Mouse (Mus musculus): ENCODE measurements around the gene Ddx19a. TPM values are rescaled to one million over a fixed set of nuclear protein-coding genes. Genes with fewer than 3 reads are reported as not detected.
"Not testable (repeated sequence)": the region's sequence is repeated elsewhere in the genome, so short reads cannot be mapped to it uniquely, and the experiment has no call there.

Ddx19a gene
- polyA plus RNA-seq, 1 experiment from 2014 or later: 23.7 TPM

DNA sequence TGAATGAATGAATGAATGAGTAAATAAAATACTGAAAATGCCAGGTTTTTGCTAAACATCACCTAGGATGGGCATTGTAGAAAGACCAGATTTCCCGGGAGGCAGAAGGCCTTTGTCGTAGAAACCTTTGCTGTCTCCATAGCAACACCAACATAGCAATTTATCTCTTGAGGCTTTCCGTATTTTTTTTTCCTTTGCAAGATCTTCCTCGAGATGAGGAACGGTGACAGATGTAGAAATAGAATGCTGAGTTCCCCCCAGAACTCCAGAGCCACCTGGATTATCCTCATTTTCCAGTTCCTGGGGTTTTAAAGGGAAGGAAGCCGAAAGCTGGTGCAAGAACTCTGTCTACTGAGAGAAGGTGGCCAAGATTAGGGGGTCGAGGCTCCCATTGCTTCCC lies 32.9 kb downstream of the Ddx19a start:
- Histone ChIP-seq H3K4me3 (no peak overlapping the region), H3K9me3 (no peaks in the 10 kb centered on the region), H3K4me1 (peaks cover 1% of the 10 kb centered on the region; the same call in 1 of the 2 replicates), H3K27me3 (replicated peaks; ENCODE audit: low read depth, poor library complexity, severe bottlenecking) (no peaks in the 10 kb centered on the region), H3K27ac (replicated peaks) (no peak overlapping the region), H3K36me3 (replicated peaks) (peaks cover 88% of the 10 kb centered on the region)
- DNase-seq (ENCODE audit: low spot score): no peak
- WGBS: 87% methylated on average over 7 of the region's 7 CpGs

DNA sequence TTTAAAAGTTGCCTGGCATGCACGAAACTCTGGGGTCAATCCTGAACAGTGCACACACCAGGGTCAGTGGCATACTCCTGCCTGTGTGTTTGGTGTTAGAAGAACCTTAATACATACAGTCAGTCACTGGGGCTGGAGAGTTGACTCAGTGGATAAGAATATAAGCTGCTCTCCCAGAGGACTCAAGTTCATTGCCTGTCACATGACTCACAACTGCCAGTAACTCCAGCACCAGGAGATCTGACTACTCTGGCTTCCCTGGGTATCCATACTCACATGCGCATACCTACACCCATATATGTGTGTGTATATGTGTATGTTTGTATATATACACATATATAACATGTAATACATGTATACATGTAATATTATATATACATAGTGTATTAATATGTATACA lies 34.5 kb downstream of the Ddx19a start:
- peaks cover 89% of the 10 kb centered on the region for H3K36me3 ChIP-seq (replicated peaks)
- DNase-seq (ENCODE audit: low spot score): no peak
- no peaks in the 10 kb centered on the region for H3K27me3 ChIP-seq (replicated peaks; ENCODE audit: low read depth, poor library complexity, severe bottlenecking)
- no peak overlapping the region for H3K4me3 ChIP-seq
- H3K9me3 ChIP-seq: no peaks in the 10 kb centered on the region
- 91% methylated on average over 2 of the region's 2 CpGs for WGBS
- H3K27ac ChIP-seq (replicated peaks): no peak overlapping the region
- H3K4me1 ChIP-seq: no peaks in the 10 kb centered on the region

DNA sequence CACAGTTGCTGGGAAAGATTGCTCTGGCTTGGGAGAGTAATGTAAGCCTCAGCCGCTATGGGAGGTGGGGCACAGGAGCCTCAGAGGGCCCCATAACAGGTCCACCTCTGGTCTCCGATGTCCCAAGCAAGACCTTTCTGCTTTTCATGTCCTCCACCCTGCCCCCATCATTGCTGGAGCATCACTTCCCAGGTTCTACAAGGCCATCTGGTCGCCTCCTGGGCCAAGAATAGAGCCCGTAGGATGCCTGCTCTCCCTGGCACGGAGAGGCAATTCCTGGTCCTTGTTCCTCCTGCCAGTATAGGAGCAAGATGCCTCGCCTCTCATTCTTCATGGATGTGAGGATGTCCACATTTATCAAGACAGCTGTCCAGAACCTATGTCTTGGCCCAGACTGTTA lies 37.7 kb downstream of the Ddx19a start:
- WGBS: 94% methylated on average over 6 of the region's 6 CpGs
- no peak overlapping the region for H3K27ac ChIP-seq (replicated peaks)
- H3K9me3 ChIP-seq: no peaks in the 10 kb centered on the region
- H3K4me1 ChIP-seq: peaks cover 10% of the 10 kb centered on the region
- H3K27me3 ChIP-seq (replicated peaks; ENCODE audit: low read depth, poor library complexity, severe bottlenecking): no peaks in the 10 kb centered on the region
- peaks cover 87% of the 10 kb centered on the region for H3K36me3 ChIP-seq (replicated peaks)
- H3K4me3 ChIP-seq: no peak overlapping the region
- no peak for DNase-seq (ENCODE audit: low spot score)

DNA sequence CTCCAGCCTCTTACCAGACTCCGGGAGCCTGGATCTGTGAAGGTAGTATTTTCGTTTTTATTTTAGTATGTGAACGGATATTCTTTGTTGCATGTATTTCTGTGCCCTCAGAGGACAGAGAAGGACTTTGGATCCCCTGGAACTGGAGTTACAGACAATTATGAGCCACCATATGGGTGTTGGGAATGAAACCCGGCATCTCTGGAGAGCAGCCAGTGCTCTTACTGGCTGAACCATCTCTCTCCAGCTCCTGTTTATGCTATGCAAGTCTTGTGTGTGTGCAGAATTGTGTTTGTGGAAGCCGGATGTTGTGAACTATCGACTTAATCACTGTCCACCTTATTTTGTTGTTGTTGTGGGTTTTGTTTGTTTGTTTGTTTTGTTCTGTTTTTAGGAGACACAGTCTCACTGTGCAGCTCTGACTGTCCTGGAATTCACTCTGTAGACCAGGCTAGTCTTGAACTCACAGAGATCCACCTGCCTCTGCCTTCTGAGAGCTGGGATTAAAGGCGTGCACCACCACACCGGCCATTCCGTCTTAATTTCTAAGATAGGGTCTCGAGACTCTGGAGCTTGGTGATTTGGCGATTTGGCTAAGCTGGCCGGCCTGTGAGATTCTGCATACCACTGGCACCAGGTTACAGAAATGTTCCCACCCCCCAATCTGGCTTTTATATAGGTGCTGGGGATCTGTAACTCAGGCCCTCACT lies 38.4 kb downstream of the Ddx19a start:
- no peak for DNase-seq (ENCODE audit: low spot score)
- Histone ChIP-seq H3K9me3 (no peaks in the 10 kb centered on the region), H3K27me3 (replicated peaks; ENCODE audit: low read depth, poor library complexity, severe bottlenecking) (no peaks in the 10 kb centered on the region), H3K4me1 (peaks cover 13% of the 10 kb centered on the region), H3K27ac (replicated peaks) (no peak overlapping the region), H3K4me3 (no peak overlapping the region), H3K36me3 (replicated peaks) (peaks cover 86% of the 10 kb centered on the region)
- WGBS: 94% methylated on average over 12 of the region's 12 CpGs

DNA sequence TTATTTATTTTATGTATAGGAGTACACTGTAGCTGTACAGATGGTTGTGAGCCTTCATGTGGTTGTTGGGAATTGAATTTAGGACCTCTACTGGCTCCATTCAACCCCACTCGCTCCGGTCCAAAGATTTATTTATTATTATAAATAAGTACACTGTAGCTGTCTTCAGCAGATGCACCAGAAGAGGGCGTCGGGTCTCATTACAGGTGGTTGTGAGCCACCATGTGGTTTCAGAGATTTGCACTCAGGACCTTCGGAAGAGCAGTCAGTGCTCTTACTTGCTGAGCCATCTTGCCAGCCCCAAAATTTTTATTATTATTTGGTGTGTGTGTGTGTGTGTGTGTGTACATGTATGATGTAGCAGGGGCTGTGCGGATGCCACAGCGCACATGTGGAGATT lies 39.0 kb downstream of the Ddx19a start:
- H3K9me3 ChIP-seq; DNase-seq (ENCODE audit: low spot score); H3K4me3 ChIP-seq; H3K27me3 ChIP-seq (replicated peaks; ENCODE audit: low read depth, poor library complexity, severe bottlenecking); H3K27ac ChIP-seq (replicated peaks): not testable (repeated sequence)
- 93% methylated on average over 7 of the region's 7 CpGs for WGBS
- Histone ChIP-seq H3K36me3 (replicated peaks) (peaks cover 86% of the 10 kb centered on the region), H3K4me1 (peaks cover 13% of the 10 kb centered on the region)

DNA sequence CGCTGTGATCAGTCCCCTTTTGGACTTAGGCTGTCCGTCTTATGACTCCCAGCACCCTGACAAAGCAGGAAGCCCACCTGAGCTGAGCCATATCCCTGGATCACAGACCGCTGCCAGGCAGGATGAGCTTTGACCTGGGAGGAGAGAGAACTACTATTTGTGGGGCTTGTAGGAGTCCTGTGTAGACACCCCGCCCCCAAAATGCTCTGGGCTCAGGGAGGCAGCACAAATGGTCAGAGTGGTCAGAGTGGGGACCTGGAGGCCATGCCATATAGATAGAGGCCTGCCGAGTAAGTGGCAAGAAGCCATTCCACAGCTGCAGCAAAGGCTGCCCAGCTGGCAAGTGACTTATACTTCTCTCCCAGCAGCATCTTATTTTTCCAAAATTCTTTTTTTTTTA lies 39.5 kb downstream of the Ddx19a start:
- no peak overlapping the region for H3K4me3 ChIP-seq
- H3K36me3 ChIP-seq (replicated peaks): peaks cover 85% of the 10 kb centered on the region

DNA sequence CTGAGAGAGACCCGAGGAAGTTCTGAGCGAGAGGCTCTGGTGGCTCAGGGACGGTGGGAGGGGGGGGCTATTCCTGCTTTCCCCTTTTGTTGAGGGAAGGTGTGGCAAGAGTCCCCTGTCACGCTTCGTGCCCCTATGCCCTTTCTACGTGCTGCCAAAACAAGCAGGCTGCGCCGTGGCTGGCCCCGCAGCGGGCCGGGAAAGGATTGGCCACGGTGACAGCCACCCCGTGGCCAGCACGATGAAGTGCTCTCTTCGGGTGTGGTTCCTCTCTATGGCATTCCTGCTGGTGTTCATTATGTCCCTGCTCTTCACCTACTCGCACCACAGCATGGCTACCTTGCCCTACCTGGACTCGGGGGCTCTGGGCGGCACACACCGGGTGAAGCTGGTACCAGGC lies 40.1 kb downstream of the Ddx19a start:
- no peak for DNase-seq (ENCODE audit: low spot score)
- WGBS: 94% methylated on average over 19 of the region's 19 CpGs
- Histone ChIP-seq H3K27ac (replicated peaks) (no peak overlapping the region), H3K36me3 (replicated peaks) (peaks cover 85% of the 10 kb centered on the region), H3K4me3 (no peak overlapping the region), H3K27me3 (replicated peaks; ENCODE audit: low read depth, poor library complexity, severe bottlenecking) (no peaks in the 10 kb centered on the region), H3K9me3 (no peaks in the 10 kb centered on the region), H3K4me1 (peaks cover 13% of the 10 kb centered on the region)

More for the DNA sequence above, 39.5 kb downstream of the Ddx19a start:
- 91% methylated on average over 5 of the region's 5 CpGs for WGBS
- H3K9me3 ChIP-seq: no peaks in the 10 kb centered on the region
- no peak overlapping the region for H3K27ac ChIP-seq (replicated peaks)
- peaks cover 13% of the 10 kb centered on the region for H3K4me1 ChIP-seq
- no peak for DNase-seq (ENCODE audit: low spot score)
- H3K27me3 ChIP-seq (replicated peaks; ENCODE audit: low read depth, poor library complexity, severe bottlenecking): no peaks in the 10 kb centered on the region

DNA sequence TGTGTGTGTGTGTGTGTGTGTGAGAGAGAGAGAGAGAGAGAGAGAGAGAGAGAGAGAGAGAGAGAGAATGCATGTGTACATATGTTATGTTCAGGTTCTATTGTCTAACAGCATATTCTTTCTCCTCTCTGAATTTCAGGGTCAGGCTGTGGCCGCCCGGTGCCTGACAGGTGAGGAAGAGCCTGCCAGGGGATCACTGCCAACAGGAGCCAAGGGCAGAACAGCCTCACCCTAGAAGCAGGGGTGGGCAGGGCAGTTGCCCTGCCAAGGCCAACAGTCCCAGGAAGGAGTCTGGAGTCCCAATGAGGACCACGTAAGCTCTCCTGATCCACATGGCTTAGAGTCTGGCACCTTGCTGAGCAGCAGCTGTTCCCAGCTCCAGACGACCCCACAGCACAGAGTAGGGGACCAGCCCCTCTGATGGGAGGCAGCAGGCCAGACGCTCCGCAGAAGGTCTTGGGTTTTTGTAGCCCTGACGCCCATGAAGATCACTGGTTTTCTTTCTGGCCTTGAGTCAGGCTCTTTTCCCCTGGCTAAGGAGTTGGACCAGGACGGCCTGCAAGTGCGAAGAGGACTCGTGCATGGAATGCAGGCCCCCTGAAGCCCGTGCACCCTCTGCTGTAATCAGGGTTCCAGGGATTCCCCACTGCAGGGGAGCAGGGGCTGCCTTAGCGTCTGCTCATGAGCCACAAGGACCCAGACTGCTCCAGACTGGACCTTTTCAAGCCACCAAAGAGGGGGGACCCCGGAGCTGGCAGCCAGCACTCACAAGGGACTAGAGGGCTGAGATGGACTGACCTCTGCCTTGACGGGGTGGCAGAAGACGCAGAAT lies 40.8 kb downstream of the Ddx19a start:
- Histone ChIP-seq H3K27me3 (replicated peaks; ENCODE audit: low read depth, poor library complexity, severe bottlenecking) (no peaks in the 10 kb centered on the region), H3K4me1 (peaks cover 13% of the 10 kb centered on the region), H3K27ac (replicated peaks) (no peak overlapping the region), H3K36me3 (replicated peaks) (peaks cover 84% of the 10 kb centered on the region), H3K4me3 (no peak overlapping the region), H3K9me3 (no peaks in the 10 kb centered on the region)
- 92% methylated on average over 15 of the region's 15 CpGs for WGBS
- no peak for DNase-seq (ENCODE audit: low spot score)

DNA sequence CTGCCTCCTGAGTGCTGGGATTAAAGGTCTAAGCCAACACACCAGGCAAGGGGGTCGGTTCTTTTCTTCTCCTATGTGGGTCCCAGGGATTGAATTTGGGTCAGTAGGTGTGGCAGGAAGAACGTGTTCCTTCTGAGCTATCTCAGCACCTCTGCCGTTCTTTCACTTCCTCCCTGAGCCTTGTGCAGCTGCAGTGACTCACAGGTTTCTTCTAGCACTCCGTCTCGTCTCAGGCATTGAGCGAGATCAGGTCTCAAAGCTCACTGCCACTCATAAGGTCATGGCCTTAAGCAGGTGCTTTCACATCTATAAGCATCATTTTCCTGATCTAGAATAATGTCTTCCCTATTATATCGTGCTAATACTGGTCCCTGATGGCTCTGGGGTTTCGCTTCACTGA lies 42.8 kb downstream of the Ddx19a start:
- H3K9me3 ChIP-seq: no peaks in the 10 kb centered on the region
- H3K36me3 ChIP-seq (replicated peaks): peaks cover 89% of the 10 kb centered on the region
- WGBS: 78% methylated on average over 8 of the region's 8 CpGs
- no peak overlapping the region for H3K27ac ChIP-seq (replicated peaks)
- H3K4me3 ChIP-seq: no peak overlapping the region
- peaks cover 13% of the 10 kb centered on the region for H3K4me1 ChIP-seq
- no peak for DNase-seq (ENCODE audit: low spot score)
- H3K27me3 ChIP-seq (replicated peaks; ENCODE audit: low read depth, poor library complexity, severe bottlenecking): no peaks in the 10 kb centered on the region

DNA sequence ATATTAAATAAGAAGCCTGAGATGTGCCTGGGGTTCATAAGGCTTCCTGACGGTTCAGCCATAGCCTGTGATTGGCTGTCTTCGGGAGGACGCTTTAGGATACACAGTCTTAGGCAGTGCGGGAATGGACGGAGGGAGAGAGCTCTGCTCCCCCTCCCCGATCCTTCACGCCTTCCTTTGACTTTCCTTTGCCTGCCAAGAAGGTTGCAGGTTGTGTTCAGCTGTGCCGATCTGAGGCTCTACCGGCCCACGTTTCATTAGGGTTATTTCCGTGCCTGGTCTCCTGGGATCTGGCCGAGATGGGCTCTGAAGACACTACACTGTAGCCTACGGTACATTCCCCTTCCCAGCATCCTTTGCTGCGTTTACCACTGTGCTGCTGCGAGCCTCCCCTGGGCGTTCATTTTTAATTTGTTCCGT lies 47.5 kb downstream of the Ddx19a start:
- WGBS: 87% methylated on average over 17 of the region's 17 CpGs
- no peak for DNase-seq (ENCODE audit: low spot score)
- Histone ChIP-seq H3K27me3 (replicated peaks; ENCODE audit: low read depth, poor library complexity, severe bottlenecking) (no peaks in the 10 kb centered on the region), H3K4me1 (peaks cover 5% of the 10 kb centered on the region), H3K9me3 (no peaks in the 10 kb centered on the region), H3K4me3 (no peak overlapping the region), H3K27ac (replicated peaks) (no peak overlapping the region), H3K36me3 (replicated peaks) (peaks cover 59% of the 10 kb centered on the region)

DNA sequence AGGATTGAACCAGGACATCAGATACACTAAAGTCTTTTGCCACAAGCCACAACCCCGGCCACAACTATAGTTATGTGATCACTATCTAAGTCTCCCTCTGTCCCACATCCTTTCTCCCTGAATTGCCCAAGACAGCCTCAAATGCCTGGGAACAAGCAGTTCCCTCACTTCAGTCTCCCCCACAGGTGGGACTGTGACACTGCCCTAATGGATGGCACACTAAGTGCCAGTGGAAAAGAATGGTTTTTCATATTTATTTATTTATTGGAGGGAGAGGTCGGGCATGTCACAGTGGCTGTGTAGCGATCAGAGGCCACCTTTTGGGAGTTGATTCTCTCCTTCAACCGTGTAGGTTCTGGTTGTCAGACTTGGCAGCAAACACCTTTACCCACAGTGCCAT lies 51.9 kb downstream of the Ddx19a start:
- 83% methylated on average over 4 of the region's 4 CpGs for WGBS

DNA sequence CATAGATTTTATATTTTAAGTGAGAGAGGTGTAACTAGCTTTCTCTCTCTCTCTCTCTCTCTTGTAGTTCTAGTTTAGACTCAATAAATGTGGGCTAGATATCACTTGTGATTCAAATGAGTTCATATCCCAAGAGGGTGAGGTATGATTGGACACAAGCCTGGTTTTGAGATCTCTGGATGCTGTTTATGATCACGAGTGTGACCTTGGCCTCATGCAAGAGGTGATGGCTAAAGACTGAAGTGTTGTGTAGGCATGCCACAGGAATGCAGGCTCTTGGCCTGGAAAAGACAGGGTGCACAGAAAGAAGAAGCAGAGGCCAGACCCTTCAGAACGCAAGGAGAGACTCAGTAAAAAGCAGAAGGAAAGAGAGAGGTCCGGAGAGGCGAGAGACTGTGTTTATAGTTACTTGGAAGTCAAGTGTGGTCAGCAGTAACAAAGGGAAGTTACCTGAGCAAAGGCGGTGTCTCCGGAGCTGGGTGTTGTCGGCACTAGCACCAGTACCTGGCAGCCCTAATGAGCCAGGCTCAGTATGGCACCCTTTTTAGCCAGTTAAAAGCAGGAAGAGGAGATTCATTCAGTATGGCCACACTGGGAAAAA lies 53.2 kb downstream of the Ddx19a start:
- peaks cover 13% of the 10 kb centered on the region for H3K4me1 ChIP-seq
- no peak overlapping the region for H3K4me3 ChIP-seq
- H3K36me3 ChIP-seq (replicated peaks): peaks cover 29% of the 10 kb centered on the region
- WGBS: 91% methylated on average over 7 of the region's 7 CpGs
- H3K27ac ChIP-seq (replicated peaks): no peak overlapping the region
- no peaks in the 10 kb centered on the region for H3K9me3 ChIP-seq
- no peak for DNase-seq (ENCODE audit: low spot score)
- H3K27me3 ChIP-seq (replicated peaks; ENCODE audit: low read depth, poor library complexity, severe bottlenecking): no peaks in the 10 kb centered on the region

More for the DNA sequence above, 51.9 kb downstream of the Ddx19a start:
- Histone ChIP-seq H3K27me3 (replicated peaks; ENCODE audit: low read depth, poor library complexity, severe bottlenecking) (no peaks in the 10 kb centered on the region), H3K36me3 (replicated peaks) (peaks cover 33% of the 10 kb centered on the region), H3K4me3 (no peak overlapping the region), H3K27ac (replicated peaks) (no peak overlapping the region), H3K9me3 (no peaks in the 10 kb centered on the region), H3K4me1 (peaks cover 12% of the 10 kb centered on the region)
- DNase-seq (ENCODE audit: low spot score): no peak
